Mouse (Mus musculus): ENCODE measurements around the gene Trip6. TPM values are rescaled to one million over a fixed set of nuclear protein-coding genes. Genes with fewer than 3 reads are reported as not detected.
"Not testable (repeated sequence)": the region's sequence is repeated elsewhere in the genome, so short reads cannot be mapped to it uniquely, and the experiment has no call there.

Trip6 gene
- polyA plus RNA-seq, 1 experiment, result 8.4 TPM

DNA sequence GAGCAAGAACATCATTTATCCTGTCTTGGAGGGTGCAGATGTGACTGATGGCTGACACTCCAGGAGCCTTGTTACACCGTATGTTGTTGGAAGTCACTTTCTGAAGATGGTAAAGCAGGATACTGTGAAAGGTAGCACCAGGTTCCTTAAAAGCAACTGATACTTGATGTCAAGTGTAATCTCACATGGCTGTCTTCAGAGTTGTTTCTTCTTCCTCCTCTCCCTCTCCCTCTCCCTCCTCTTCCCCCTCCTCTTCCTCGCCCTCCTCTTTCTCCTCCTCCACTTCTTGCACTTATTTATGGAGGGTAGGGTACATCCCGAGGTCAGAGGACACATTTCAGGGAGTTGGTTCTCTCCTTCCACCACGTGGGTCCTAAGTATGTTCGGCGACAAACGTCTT is 28.2 kb downstream of the Trip6 start:
- TF ChIP-seq CTCF (IDR thresholded peaks at IDR 0.05; ENCODE audit: extremely low read depth, insufficient read depth, low read length) (no peak), POLR2A (IDR thresholded peaks at IDR 0.05; ENCODE audit: extremely low read depth, insufficient read depth, low read length) (no peak)
- H3K4me3 ChIP-seq (ENCODE audit: insufficient read depth, low read length), result no peak overlapping the region
- no peaks in the 10 kb centered on the region for H3K4me1 ChIP-seq (ENCODE audit: control insufficient read depth, insufficient read depth, low read length)
- no peak overlapping the region for H3K27ac ChIP-seq (ENCODE audit: insufficient read depth, low read length)

DNA sequence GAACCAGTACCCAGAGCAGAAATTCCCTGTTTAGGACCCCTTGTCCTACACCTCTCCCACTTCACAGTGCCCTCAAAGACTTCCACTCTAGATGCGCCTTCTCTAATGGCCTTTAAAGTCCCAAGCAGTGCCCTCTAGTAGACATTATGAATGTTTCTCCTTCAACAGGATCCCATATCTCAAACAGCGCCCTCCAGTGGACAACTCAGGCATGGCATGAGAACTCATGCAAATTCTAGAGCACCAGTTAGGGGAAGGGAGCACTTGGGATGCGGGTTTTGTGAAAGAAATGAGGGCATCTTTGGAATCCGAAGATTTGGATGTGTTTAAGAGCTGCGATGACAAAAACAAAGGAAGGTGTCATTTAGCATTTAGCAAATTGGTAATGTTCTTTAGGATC is 29.2 kb downstream of the Trip6 start:
- no peak overlapping the region for H3K4me3 ChIP-seq (ENCODE audit: insufficient read depth, low read length)
- TF ChIP-seq POLR2A (IDR thresholded peaks at IDR 0.05; ENCODE audit: extremely low read depth, insufficient read depth, low read length) (no peak), CTCF (IDR thresholded peaks at IDR 0.05; ENCODE audit: extremely low read depth, insufficient read depth, low read length) (peak; percentile 52)
- H3K27ac ChIP-seq (ENCODE audit: insufficient read depth, low read length), result no peak overlapping the region
- H3K4me1 ChIP-seq (ENCODE audit: control insufficient read depth, insufficient read depth, low read length), result no peaks in the 10 kb centered on the region

DNA sequence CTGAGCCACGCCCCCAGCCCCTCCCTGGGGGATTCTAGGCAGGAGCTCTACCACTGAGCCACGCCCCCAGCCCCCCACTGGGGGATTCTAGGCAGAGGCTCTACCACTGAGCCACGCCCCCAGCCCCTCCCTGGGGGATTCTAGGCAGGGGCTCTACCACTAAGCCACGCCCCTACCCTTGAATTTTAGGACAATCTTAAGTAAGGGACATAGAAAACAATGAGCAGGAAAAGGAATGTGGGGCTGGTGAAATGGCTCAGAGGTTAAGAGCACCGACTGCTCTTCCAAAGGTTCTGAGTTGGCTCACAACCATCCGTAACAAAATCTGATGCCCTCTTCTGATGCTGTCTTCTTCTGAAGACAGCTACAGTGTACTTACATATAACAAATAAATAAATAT is 29.8 kb downstream of the Trip6 start:
- H3K27ac ChIP-seq (ENCODE audit: insufficient read depth, low read length); H3K4me1 ChIP-seq (ENCODE audit: control insufficient read depth, insufficient read depth, low read length): not testable (repeated sequence)

DNA sequence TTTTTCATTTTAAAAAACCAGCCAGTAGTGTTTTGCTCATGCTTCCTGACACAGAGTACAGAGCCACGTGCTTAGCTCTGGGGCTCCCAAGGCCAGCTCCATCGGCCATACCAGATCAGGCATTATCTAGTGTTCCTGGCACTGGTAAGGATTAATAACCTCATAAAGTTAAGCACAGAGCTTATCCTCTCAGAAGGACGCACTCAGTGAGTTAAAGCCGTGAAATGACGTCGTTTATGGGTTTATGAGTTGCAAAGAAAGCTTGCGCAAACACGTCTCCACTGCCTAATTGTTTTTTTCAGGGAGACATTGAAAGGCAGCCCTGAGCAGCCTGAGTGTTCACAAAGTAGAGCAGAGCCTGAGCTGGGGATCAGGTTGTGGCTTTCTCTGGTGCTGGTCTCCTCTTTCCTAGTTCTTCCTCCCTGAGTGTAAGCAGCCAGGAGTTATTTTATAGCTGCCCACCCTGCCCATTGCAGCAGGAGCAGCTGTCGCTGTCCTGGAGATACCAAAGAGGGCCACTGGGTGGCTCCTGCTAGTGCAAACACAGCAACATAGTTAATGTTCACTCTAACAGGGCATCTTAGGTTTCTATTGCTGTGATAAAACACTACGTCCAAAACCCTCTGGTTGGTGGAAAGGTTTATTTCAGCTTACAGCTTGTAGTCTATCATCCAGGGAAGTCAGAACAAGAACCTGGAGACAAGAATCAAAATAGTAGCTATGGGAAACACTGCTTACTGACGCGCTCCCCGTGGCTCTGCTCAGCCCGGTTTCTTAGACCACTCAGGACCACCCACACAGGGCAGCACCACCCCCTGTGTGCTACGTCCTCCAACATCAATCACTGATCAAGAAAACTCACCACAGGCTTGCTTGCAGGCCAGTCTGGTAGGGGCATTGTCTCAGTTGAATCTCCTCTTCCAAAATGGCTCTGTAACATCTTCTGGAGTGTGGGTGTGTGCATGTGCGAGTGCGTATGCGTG is 36.6 kb downstream of the Trip6 start:
- no peaks in the 10 kb centered on the region for H3K4me1 ChIP-seq (ENCODE audit: control insufficient read depth, insufficient read depth, low read length)
- TF ChIP-seq POLR2A (IDR thresholded peaks at IDR 0.05; ENCODE audit: extremely low read depth, insufficient read depth, low read length) (no peak), CTCF (IDR thresholded peaks at IDR 0.05; ENCODE audit: extremely low read depth, insufficient read depth, low read length) (peak; percentile 47)
- H3K4me3 ChIP-seq (ENCODE audit: insufficient read depth, low read length), result no peak overlapping the region
- H3K27ac ChIP-seq (ENCODE audit: insufficient read depth, low read length), result no peak overlapping the region

More for the DNA sequence above, 29.8 kb downstream of the Trip6 start:
- H3K4me3 ChIP-seq (ENCODE audit: insufficient read depth, low read length), result not testable (repeated sequence)

DNA sequence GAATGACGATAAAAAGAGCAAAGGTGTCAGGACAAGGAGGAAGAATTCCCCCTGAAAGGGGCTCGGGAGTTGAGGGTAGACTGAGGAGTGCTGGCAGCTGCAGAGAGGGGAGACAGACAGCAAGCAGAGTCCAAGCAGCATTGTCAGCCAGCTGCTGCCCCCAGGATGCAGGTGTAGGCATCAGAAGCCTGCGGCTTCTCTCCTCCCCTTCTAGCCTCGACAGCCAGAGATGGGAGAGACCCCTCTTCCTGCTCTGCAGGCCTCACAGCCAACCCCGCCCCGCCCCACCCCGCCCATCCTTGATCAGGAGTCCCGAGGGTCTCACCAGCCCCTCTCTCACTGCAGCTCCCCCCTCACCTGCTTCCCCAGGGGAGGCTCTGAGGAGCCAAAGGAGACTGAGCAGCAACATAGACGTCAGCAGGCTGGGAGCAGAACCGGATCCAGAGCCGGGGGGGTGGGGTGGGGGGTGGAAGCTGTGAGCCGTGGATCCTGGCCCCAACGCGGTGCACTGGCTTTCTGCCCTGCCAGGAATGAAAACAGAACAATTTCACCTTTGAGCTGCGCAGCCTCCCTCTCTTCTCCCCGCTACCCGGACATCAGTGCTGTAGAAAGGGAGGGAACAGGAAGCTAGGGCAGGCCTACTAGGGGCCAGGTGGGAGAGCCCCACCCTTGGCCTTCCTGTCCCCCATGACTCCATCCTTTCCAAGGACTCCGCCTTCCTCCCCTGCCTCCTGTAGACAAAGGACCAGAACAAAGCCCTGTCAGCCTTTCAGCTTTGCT is 45.9 kb downstream of the Trip6 start:
- Histone ChIP-seq H3K4me3 (ENCODE audit: insufficient read depth, low read length) (0 out of 2 replicates have a peak overlapping the region, but pooled peaks have one; percentile 4), H3K4me1 (ENCODE audit: control insufficient read depth, insufficient read depth, low read length) (no peaks in the 10 kb centered on the region), H3K27ac (ENCODE audit: insufficient read depth, low read length) (no peak overlapping the region)
- TF ChIP-seq POLR2A (IDR thresholded peaks at IDR 0.05; ENCODE audit: extremely low read depth, insufficient read depth, low read length) (no peak), CTCF (IDR thresholded peaks at IDR 0.05; ENCODE audit: extremely low read depth, insufficient read depth, low read length) (no peak)

DNA sequence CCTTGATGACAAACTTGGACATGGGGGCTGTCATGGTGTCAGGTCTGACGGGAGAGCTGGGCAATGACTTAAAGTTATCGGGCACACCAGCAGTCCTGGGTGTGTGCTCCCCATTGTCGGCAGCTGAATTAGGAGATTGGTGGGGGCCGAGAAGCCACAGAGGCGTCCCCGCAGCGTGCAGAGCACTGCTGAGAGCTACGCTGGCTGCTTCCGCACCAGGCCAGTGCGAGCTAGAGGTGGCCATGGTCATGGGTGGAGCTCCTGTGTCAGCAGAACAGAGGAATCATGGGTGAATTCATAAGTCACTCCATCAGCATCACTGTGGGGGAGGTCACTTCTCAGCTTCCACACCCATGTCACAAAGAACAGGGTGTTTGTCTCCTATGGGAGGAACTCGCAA is 49.4 kb downstream of the Trip6 start:
- no peaks in the 10 kb centered on the region for H3K4me1 ChIP-seq (ENCODE audit: control insufficient read depth, insufficient read depth, low read length)
- TF ChIP-seq CTCF (IDR thresholded peaks at IDR 0.05; ENCODE audit: extremely low read depth, insufficient read depth, low read length) (no peak), POLR2A (IDR thresholded peaks at IDR 0.05; ENCODE audit: extremely low read depth, insufficient read depth, low read length) (no peak)
- no peak overlapping the region for H3K4me3 ChIP-seq (ENCODE audit: insufficient read depth, low read length)
- no peak overlapping the region for H3K27ac ChIP-seq (ENCODE audit: insufficient read depth, low read length)

DNA sequence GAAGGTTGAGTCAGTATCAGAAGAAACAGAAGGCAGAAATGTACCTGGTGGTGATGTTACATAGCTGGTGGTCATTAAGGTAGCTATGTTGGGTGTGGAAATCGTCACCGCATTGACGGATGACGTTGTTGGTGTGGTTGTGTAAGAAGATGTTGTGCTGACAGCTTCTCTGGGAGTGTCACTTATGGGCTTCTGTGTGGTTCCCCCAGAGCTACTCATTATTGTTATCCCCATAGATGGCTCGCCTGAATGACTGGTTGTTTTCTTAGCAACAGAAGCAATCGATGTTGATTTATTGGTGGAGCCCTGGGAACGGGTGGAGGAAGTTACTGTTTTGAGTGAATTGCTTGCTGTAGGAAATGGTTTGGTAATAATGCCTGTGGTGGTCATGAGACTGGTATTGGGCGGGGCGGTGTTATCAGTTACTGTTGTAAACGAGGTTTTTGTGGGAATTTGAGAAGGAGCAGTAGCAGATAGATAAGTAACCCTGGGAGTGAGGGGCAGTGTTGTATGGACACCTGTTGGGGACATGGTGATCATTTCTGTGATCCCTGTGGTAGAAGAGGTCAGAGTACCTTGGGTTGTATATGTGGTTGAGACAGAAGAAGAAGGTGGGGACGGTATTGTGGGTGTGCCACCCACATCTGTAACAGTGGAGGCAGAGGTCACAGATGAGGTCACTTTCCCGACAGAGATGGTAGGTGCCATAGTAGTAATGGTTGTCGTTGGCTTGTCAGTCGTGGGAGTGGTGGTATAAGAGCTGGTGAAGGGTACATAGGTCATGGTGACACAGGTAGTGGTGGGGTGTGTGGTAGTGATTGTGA is 50.1 kb downstream of the Trip6 start:
- Histone ChIP-seq H3K27ac (ENCODE audit: insufficient read depth, low read length) (no peak overlapping the region), H3K4me3 (ENCODE audit: insufficient read depth, low read length) (no peak overlapping the region), H3K4me1 (ENCODE audit: control insufficient read depth, insufficient read depth, low read length) (no peaks in the 10 kb centered on the region)
- TF ChIP-seq CTCF (IDR thresholded peaks at IDR 0.05; ENCODE audit: extremely low read depth, insufficient read depth, low read length) (no peak), POLR2A (IDR thresholded peaks at IDR 0.05; ENCODE audit: extremely low read depth, insufficient read depth, low read length) (no peak)

Other genes with a start within 250 kb of the Trip6 start
- 0.49 and 0.54 TPM in 2 replicates for gene Serpine1, start 242.1 kb downstream of the Trip6 start, polyA plus RNA-seq (2012; rRNA removed)
- gene Trim56, start 198.2 kb downstream of the Trip6 start, polyA plus RNA-seq (2012; rRNA removed), result 1.8 and 1.9 TPM in 2 replicates
- not detected in 2 replicates for gene Muc3, start 165.1 kb downstream of the Trip6 start, polyA plus RNA-seq (2012; rRNA removed)
- 26.9 and 28.3 TPM in 2 replicates for gene Muc3a, start 102.0 kb downstream of the Trip6 start, polyA plus RNA-seq (2012; rRNA removed)
- 57.9 and 62.3 TPM in 2 replicates for gene Ache, start 26.9 kb downstream of the Trip6 start, polyA plus RNA-seq (2012; rRNA removed)
- 13.3 and 14.1 TPM in 2 replicates for gene Ufsp1, start 19.8 kb downstream of the Trip6 start, polyA plus RNA-seq (2012; rRNA removed)
- gene Srrt, start 6.7 kb downstream of the Trip6 start, polyA plus RNA-seq (2012; rRNA removed), result 226 and 239 TPM in 2 replicates
- 34.0 and 35.2 TPM in 2 replicates for gene Slc12a9, start 19.2 kb upstream of the Trip6 start, polyA plus RNA-seq (2012; rRNA removed)
- 5.8 and 5.9 TPM in 2 replicates for gene Ephb4, start 35.7 kb upstream of the Trip6 start, polyA plus RNA-seq (2012; rRNA removed)
- 0.15 and 0.21 TPM in 2 replicates for gene Zan, start 162.7 kb upstream of the Trip6 start, polyA plus RNA-seq (2012; rRNA removed)
- gene Pop7, start 188.1 kb upstream of the Trip6 start, polyA plus RNA-seq (2012; rRNA removed), result 46.4 and 48.5 TPM in 2 replicates
- 41.0 and 50.2 TPM in 2 replicates for gene Gigyf1, start 204.1 kb upstream of the Trip6 start, polyA plus RNA-seq (2012; rRNA removed)
- gene Epo, start 218.8 kb upstream of the Trip6 start, polyA plus RNA-seq (2012; rRNA removed), result not detected in 2 replicates
- 653 and 687 TPM in 2 replicates for gene Gnb2, start 219.1 kb upstream of the Trip6 start, polyA plus RNA-seq (2012; rRNA removed)
- 179 and 199 TPM in 2 replicates for gene Actl6b, start 239.1 kb upstream of the Trip6 start, polyA plus RNA-seq (2012; rRNA removed)